Mouse (Mus musculus): ENCODE results near the gene Tldc1.

- TF ChIP-seq CTCF (IDR thresholded peaks at IDR 0.05; ENCODE audit: control insufficient read depth, insufficient read depth, low read length) (no peak), POLR2A (IDR thresholded peaks at IDR 0.05; ENCODE audit: borderline replicate concordance, control insufficient read depth, low read depth, low read length) (no peak)
Measured at GRCm38 (mm10) chr8:119732072-119732471, 46.1 kb downstream of the Tldc1 start.

All from bone marrow, adult 2 months (tissue).